Mouse (Mus musculus) limb, embryonic 10.5 days (tissue): ENCODE data around the gene AW209491. TPM values are rescaled to one million over a fixed set of nuclear protein-coding genes. Genes with fewer than 3 reads are reported as not detected.

ENCODE experiments used
- polyA plus RNA-seq: library from polyadenylated mRNA; unstranded; fragments of >200 nt; fragmentation: Nextera tagmentation; extraction: Ambion mirVana; gene quantifications from 2 replicates; pipeline ENCODE4 v1.2.1, GENCODE M21; 2016

AW209491 gene
- polyA plus RNA-seq, 1 experiment from 2014 or later, result 37.7 TPM

Other genes starting within 250 kb of the AW209491 start
- gene Hecw1, start 106.9 kb upstream of the AW209491 start, polyA plus RNA-seq, result 0.09 and 0.15 TPM in 2 replicates
- gene Mrpl32, start 17.0 kb upstream of the AW209491 start, polyA plus RNA-seq, result 113 and 114 TPM in 2 replicates
- gene Psma2, start 16.9 kb upstream of the AW209491 start, polyA plus RNA-seq, result 236 and 255 TPM in 2 replicates